Mouse (Mus musculus): ENCODE data around the gene Dnah6. TPM values are rescaled to one million over a fixed set of nuclear protein-coding genes. Genes with fewer than 3 reads are reported as not detected.

Dnah6 gene
- total and polyA plus RNA-seq, 3 experiments = 0.01 to 0.05 TPM; not detected in 1

GRCm38 (mm10) chr6:73249049-73249422 is 27.6 kb upstream of the Dnah6 start:
- Histone ChIP-seq H3K4me3 (ENCODE audit: low read depth, low read length) (peak overlapping the region; percentile 92), H3K36me3 (replicated peaks) (peaks cover 28% of the 10 kb centered on the region), H3K27me3 (ENCODE audit: insufficient read depth, low read length) (peaks cover 6% of the 10 kb centered on the region; the same call in 1 of the 2 replicates), H3K4me1 (ENCODE audit: insufficient read depth, low read depth, low read length) (peaks cover 24% of the 10 kb centered on the region), H3K9me3 (replicated peaks) (no peaks in the 10 kb centered on the region)
- ATAC-seq (ENCODE audit: extremely low read depth, insufficient number of reproducible peaks, low FRiP score, poor library complexity, severe bottlenecking) (peak; percentile 29; the same call in 1 of the 2 replicates), DNase-seq (ENCODE audit: low spot score) (peak; percentile 50)
- no peak for TF ChIP-seq POLR2AphosphoS5 (IDR thresholded peaks at IDR 0.05; ENCODE audit: insufficient replicate concordance, low read depth, low read length)
- TF ChIP-seq GATA2 (IDR thresholded peaks at IDR 0.05; ENCODE audit: borderline replicate concordance, low read depth, low read length) = no peak
- TF ChIP-seq TAL1 (conservative IDR thresholded peaks at IDR 0.05; ENCODE audit: low read depth, low read length) = no peak
- no peak for TF ChIP-seq GATA1 (IDR thresholded peaks at IDR 0.05; ENCODE audit: borderline replicate concordance, low read length)
- no peak for TF ChIP-seq CTCF (IDR thresholded peaks at IDR 0.05; ENCODE audit: low read depth, low read length)

GRCm38 (mm10) chr6:73248237-73249048 is 27.0 kb upstream of the Dnah6 start, which contains the start of gene Suclg1:
Suclg1 (plus strand) TSS chr6:73248382.
- peak within 1 kb of the TSS; percentile 92 for H3K4me3 ChIP-seq (ENCODE audit: low read depth, low read length)
- TF ChIP-seq GATA2 (IDR thresholded peaks at IDR 0.05; ENCODE audit: borderline replicate concordance, low read depth, low read length) (no peak), POLR2AphosphoS5 (IDR thresholded peaks at IDR 0.05; ENCODE audit: insufficient replicate concordance, low read depth, low read length) (no peak), TAL1 (conservative IDR thresholded peaks at IDR 0.05; ENCODE audit: low read depth, low read length) (no peak), CTCF (IDR thresholded peaks at IDR 0.05; ENCODE audit: low read depth, low read length) (no peak), GATA1 (IDR thresholded peaks at IDR 0.05; ENCODE audit: borderline replicate concordance, low read length) (no peak)
- peak; percentile 94 for ATAC-seq (ENCODE audit: extremely low read depth, insufficient number of reproducible peaks, low FRiP score, poor library complexity, severe bottlenecking)
- peaks cover 6% of the 10 kb centered on the region; the same call in 1 of the 2 replicates for H3K27me3 ChIP-seq (ENCODE audit: insufficient read depth, low read length)
- peak; percentile 89 for DNase-seq (ENCODE audit: low spot score)
- peaks cover 25% of the 10 kb centered on the region for H3K36me3 ChIP-seq (replicated peaks)
- no peaks in the 10 kb centered on the region for H3K9me3 ChIP-seq (replicated peaks)
- peaks cover 24% of the 10 kb centered on the region for H3K4me1 ChIP-seq (ENCODE audit: insufficient read depth, low read depth, low read length)

- peaks cover 17% of the 10 kb centered on the region for H3K4me1 ChIP-seq (ENCODE audit: insufficient read depth, low read depth, low read length)
- ATAC-seq (ENCODE audit: extremely low read depth, insufficient number of reproducible peaks, low FRiP score, poor library complexity, severe bottlenecking) (no peak), DNase-seq (ENCODE audit: low spot score) (no peak)
- no peak for TF ChIP-seq GATA2 (IDR thresholded peaks at IDR 0.05; ENCODE audit: borderline replicate concordance, low read depth, low read length)
- TF ChIP-seq POLR2AphosphoS5 (IDR thresholded peaks at IDR 0.05; ENCODE audit: insufficient replicate concordance, low read depth, low read length) = no peak
- TF ChIP-seq GATA1 (IDR thresholded peaks at IDR 0.05; ENCODE audit: borderline replicate concordance, low read length) = no peak
- no peak for TF ChIP-seq TAL1 (conservative IDR thresholded peaks at IDR 0.05; ENCODE audit: low read depth, low read length)
- TF ChIP-seq CTCF (IDR thresholded peaks at IDR 0.05; ENCODE audit: low read depth, low read length) = no peak
- H3K36me3 ChIP-seq (replicated peaks) = peaks cover 15% of the 10 kb centered on the region
- no peaks in the 10 kb centered on the region for H3K9me3 ChIP-seq (replicated peaks)
- no peak overlapping the region; the same call in 1 of the 2 replicates for H3K4me3 ChIP-seq (ENCODE audit: low read depth, low read length)
- peaks cover 6% of the 10 kb centered on the region; the same call in 1 of the 2 replicates for H3K27me3 ChIP-seq (ENCODE audit: insufficient read depth, low read length)
Observed at GRCm38 (mm10) chr6:73247452-73247851, 26.0 kb upstream of the Dnah6 start.

GRCm38 (mm10) chr6:73246821-73247220 is 25.4 kb upstream of the Dnah6 start:
- no peaks in the 10 kb centered on the region for H3K9me3 ChIP-seq (replicated peaks)
- TF ChIP-seq GATA2 (IDR thresholded peaks at IDR 0.05; ENCODE audit: borderline replicate concordance, low read depth, low read length) (no peak), GATA1 (IDR thresholded peaks at IDR 0.05; ENCODE audit: borderline replicate concordance, low read length) (no peak), POLR2AphosphoS5 (IDR thresholded peaks at IDR 0.05; ENCODE audit: insufficient replicate concordance, low read depth, low read length) (no peak), TAL1 (conservative IDR thresholded peaks at IDR 0.05; ENCODE audit: low read depth, low read length) (no peak), CTCF (IDR thresholded peaks at IDR 0.05; ENCODE audit: low read depth, low read length) (no peak)
- H3K36me3 ChIP-seq (replicated peaks) = peaks cover 10% of the 10 kb centered on the region
- peaks cover 14% of the 10 kb centered on the region for H3K4me1 ChIP-seq (ENCODE audit: insufficient read depth, low read depth, low read length)
- peaks cover 6% of the 10 kb centered on the region; the same call in 1 of the 2 replicates for H3K27me3 ChIP-seq (ENCODE audit: insufficient read depth, low read length)
- no peak overlapping the region for H3K4me3 ChIP-seq (ENCODE audit: low read depth, low read length)
- no peak for ATAC-seq (ENCODE audit: extremely low read depth, insufficient number of reproducible peaks, low FRiP score, poor library complexity, severe bottlenecking)
- no peak for DNase-seq (ENCODE audit: low spot score)

GRCm38 (mm10) chr6:73235650-73236049 is 14.2 kb upstream of the Dnah6 start:
- TF ChIP-seq POLR2AphosphoS5 (IDR thresholded peaks at IDR 0.05; ENCODE audit: insufficient replicate concordance, low read depth, low read length) (no peak), GATA1 (IDR thresholded peaks at IDR 0.05; ENCODE audit: borderline replicate concordance, low read length) (no peak), GATA2 (IDR thresholded peaks at IDR 0.05; ENCODE audit: borderline replicate concordance, low read depth, low read length) (no peak), CTCF (IDR thresholded peaks at IDR 0.05; ENCODE audit: low read depth, low read length) (no peak), TAL1 (conservative IDR thresholded peaks at IDR 0.05; ENCODE audit: low read depth, low read length) (no peak)
- Histone ChIP-seq H3K4me1 (ENCODE audit: insufficient read depth, low read depth, low read length) (no peaks in the 10 kb centered on the region), H3K9me3 (replicated peaks) (peaks cover 3% of the 10 kb centered on the region; the same call in 1 of the 2 replicates), H3K4me3 (ENCODE audit: low read depth, low read length) (no peak overlapping the region), H3K36me3 (replicated peaks) (no peaks in the 10 kb centered on the region), H3K27me3 (ENCODE audit: insufficient read depth, low read length) (peaks cover 7% of the 10 kb centered on the region; the same call in 1 of the 2 replicates)
- DNase-seq (ENCODE audit: low spot score) (no peak), ATAC-seq (ENCODE audit: extremely low read depth, insufficient number of reproducible peaks, low FRiP score, poor library complexity, severe bottlenecking) (no peak)

- no peaks in the 10 kb centered on the region for H3K4me1 ChIP-seq (ENCODE audit: insufficient read depth, low read depth, low read length)
- peaks cover 5% of the 10 kb centered on the region; the same call in 1 of the 2 replicates for H3K27me3 ChIP-seq (ENCODE audit: insufficient read depth, low read length)
- peaks cover 3% of the 10 kb centered on the region; the same call in 1 of the 2 replicates for H3K9me3 ChIP-seq (replicated peaks)
- DNase-seq (ENCODE audit: low spot score) (no peak), ATAC-seq (ENCODE audit: extremely low read depth, insufficient number of reproducible peaks, low FRiP score, poor library complexity, severe bottlenecking) (no peak)
- no peak overlapping the region for H3K4me3 ChIP-seq (ENCODE audit: low read depth, low read length)
- no peaks in the 10 kb centered on the region for H3K36me3 ChIP-seq (replicated peaks)
- TF ChIP-seq GATA1 (IDR thresholded peaks at IDR 0.05; ENCODE audit: borderline replicate concordance, low read length) (no peak), CTCF (IDR thresholded peaks at IDR 0.05; ENCODE audit: low read depth, low read length) (no peak), POLR2AphosphoS5 (IDR thresholded peaks at IDR 0.05; ENCODE audit: insufficient replicate concordance, low read depth, low read length) (no peak), GATA2 (IDR thresholded peaks at IDR 0.05; ENCODE audit: borderline replicate concordance, low read depth, low read length) (no peak), TAL1 (conservative IDR thresholded peaks at IDR 0.05; ENCODE audit: low read depth, low read length) (no peak)
Observed at GRCm38 (mm10) chr6:73234302-73234900, 12.9 kb upstream of the Dnah6 start.

Measured in G1E (cell line).